Mouse (Mus musculus): Measurements from ENCODE around the gene Rhd.

DNA sequence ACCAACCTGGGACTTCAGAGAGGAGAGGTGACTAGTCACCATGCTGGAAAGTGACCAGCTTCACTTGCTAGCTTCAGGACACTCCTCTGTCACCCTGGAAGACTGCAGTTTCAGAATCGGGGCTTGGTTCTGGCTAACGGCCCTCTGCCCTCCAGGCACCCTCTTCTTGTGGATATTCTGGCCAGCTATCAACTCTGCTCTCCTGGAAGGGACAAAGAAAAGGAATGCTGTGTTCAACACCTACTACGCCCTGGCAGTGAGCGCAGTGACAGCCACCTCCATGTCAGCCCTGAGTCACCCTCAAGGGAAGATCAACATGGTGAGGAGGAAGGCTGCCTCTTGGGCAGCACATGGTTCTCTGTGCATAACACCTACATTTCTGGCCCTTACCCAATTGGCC, 20.0 kb downstream of the Rhd start:
- TF ChIP-seq CTCF (IDR thresholded peaks at IDR 0.05; ENCODE audit: extremely low read depth, insufficient read depth, insufficient read length, insufficient replicate concordance) (no peak), POLR2A (IDR thresholded peaks at IDR 0.05; ENCODE audit: low read depth, low read length) (no peak)

All from spleen, adult 2 months (tissue).